Mouse (Mus musculus) layer of hippocampus, adult 2 months (tissue): ENCODE results near the gene 5730409E04Rik. TPM values are rescaled to one million over a fixed set of nuclear protein-coding genes. Genes with fewer than 3 reads are reported as not detected.

Experiments used
- DNase-seq, 2 experiments: peaks; one replicate each; pipeline ENCODE4 v3.0.0; 2022; ENCODE audit warnings: low spot score in 2 of 2
- H3K27ac ChIP-seq: fragments of 200-600 bp; 2 replicates; pipeline ENCODE4 v1.8.1; 2022
- H3K4me3 ChIP-seq: fragments of 200-600 bp; 2 replicates; pipeline ENCODE4 v1.8.1; 2022; ENCODE audit warnings: mild to moderate bottlenecking
- CTCF ChIP-seq: fragments of 200-600 bp; conservative IDR thresholded peaks from 2 replicates; pipeline ENCODE4 v1.8.1; 2022; ENCODE audit warnings: antibody characterized with exemption, mild to moderate bottlenecking, moderate library complexity
- total RNA-seq, 2 experiments: library from RNA; stranded (reverse); gene quantifications; 2 replicates each; pipeline ENCODE4 v1.2.3; 2021

Gene 5730409E04Rik
- total RNA-seq, 2 experiments from 2014 or later, result 64.3 to 72.3 TPM

DNA sequence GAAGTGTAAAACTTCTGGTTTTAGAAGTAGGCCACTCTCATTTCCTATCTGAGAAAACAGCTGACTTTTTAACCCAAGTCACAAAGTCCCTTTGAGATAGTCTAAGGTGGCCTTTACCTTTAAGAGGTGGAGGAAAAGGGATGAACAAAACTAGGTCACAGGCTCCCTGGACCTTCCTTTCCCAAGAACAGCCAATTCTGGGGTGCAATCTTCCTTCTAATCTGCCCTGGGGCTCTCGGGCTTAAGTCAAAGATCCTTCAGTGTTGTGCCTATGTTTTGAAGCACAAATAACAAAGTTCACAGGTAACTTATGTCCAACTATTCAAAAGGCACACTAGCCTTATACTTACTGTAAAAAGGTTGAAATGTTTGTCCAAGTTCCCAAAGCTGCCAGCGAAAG is 5.5 kb upstream of the 5730409E04Rik start:
- H3K4me3 ChIP-seq, result no peak overlapping the region
- no peak for TF ChIP-seq CTCF
- no peak for DNase-seq
- H3K27ac ChIP-seq, result no peak overlapping the region

DNA sequence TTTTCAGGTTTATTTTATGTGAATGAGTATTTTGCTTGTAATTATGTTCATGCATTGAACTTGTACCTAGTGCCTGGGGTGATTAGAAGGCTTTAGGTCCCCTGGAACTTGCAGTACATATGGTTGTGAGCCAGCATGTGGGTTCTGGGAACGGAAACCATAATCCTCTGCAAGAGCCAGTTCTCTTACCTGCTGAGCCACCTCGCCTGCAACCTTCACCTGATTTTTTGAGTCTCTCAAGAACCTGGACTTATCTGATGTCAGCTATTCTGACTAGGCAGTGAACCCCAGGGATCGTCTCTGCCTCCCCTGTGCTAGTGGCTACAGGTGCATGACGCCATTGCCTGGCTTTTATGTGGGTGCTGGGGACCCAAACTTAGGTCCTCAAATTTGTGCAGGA is 3.9 kb upstream of the 5730409E04Rik start:
- H3K4me3 ChIP-seq, result no peak overlapping the region
- no peak overlapping the region for H3K27ac ChIP-seq
- no peak for TF ChIP-seq CTCF
- no peak for DNase-seq

DNA sequence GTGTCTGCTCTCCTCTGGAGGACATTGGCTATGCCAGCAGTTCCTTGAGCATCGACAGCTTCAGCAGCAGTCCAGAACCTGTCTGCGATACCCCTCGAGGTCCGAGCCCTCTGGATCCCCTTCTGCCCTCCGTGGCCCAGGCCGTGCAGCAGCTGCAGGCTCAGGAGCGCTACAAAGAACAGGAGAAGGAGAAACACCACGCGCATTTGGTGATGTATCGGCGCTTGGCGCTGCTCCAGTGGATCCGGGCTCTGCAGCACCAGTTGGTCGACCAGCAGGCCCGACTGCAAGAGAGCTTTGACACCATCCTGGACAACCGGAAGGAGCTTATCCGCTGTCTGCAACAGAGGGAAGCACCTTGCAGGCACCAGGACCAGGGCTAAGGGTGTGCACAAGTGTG is 2.4 kb downstream of the 5730409E04Rik start:
- peak; percentile 16 to 34 for DNase-seq
- no peak overlapping the region; the same call in 1 of the 2 replicates for H3K4me3 ChIP-seq
- TF ChIP-seq CTCF, result no peak
- no peak overlapping the region; the same call in 1 of the 2 replicates for H3K27ac ChIP-seq

DNA sequence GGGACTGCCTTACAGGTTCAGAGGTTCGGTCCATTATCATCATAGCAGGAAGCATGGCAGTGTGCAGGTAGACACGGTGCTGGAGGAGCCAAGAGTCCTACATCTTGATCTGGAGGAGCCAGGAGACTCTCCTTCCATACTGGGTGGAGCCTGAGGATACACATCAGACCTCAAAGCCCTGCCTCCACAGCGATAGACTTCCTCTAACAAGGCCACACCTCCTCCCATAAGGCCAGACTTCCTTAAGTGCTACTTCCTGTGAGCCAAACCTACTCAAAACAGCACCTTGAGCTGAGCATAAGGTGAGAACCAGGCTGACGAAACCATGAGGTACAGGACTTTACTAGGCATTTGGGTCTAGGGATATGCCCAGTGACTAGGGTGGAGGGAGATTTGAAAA is 6.7 kb downstream of the 5730409E04Rik start:
- H3K27ac ChIP-seq, result no peak overlapping the region
- TF ChIP-seq CTCF, result no peak
- no peak for DNase-seq
- H3K4me3 ChIP-seq, result no peak overlapping the region

DNA sequence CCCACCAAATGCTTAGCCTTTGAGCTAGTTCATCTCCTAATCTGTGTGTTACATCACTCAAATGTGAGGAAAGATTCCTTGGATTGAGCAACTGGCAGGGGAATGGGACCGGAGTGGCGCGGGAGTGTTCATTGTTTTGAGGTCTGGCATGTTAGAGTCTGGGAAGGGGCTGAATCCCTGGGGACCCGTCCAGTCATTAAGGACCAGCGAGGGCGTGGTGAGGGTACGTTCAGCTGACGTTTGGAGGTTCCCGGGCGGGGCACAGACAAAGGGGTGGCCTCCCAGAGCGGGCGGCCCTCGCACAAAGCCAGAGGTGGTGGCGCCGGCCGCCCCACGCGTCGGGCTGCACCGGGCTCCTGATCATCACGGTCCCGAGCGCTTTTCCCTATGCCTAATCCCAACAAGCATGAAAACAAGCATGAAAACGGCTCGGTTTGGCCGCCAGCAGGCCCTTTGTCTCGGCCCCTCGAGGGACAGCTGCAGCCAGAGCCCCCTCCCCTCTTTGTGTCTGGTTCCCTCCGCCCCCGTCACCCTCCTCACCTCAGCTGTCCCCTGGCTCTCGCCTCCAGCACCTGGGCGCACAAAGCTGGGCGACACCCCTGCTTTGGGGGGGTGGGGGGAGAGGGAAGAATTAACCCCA is 10.2 kb downstream of the 5730409E04Rik start:
- Histone ChIP-seq H3K4me3 (peak overlapping the region; percentile 17), H3K27ac (no peak overlapping the region)
- TF ChIP-seq CTCF, result no peak
- DNase-seq, result no peak

DNA sequence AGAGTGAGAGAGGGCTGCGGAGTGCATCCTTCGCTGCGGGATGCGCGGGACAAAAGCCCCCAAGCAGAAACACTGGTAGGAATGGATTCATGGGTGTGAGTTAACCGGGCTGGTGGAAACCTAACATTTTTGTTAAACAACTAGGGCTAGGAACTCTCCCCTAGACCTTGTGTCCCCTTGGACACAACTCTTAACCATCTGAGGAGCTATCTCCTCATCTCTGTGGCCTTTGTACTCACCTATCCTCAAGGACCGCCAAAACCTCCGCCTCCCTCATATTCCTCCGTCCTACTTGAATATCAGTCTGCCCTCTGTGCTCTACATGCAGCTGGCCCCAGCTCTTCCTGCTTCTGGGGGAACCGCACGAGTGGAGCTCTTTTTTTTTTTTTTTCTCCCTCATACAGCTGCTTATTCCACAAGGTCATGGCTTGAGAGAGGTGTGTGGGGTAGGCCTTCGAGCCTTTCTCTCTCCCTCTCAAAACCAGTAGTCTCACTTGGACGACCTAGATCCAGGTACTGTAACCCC is 10.8 kb downstream of the 5730409E04Rik start:
- Histone ChIP-seq H3K27ac (no peak overlapping the region), H3K4me3 (no peak overlapping the region)
- TF ChIP-seq CTCF, result no peak
- no peak for DNase-seq

DNA sequence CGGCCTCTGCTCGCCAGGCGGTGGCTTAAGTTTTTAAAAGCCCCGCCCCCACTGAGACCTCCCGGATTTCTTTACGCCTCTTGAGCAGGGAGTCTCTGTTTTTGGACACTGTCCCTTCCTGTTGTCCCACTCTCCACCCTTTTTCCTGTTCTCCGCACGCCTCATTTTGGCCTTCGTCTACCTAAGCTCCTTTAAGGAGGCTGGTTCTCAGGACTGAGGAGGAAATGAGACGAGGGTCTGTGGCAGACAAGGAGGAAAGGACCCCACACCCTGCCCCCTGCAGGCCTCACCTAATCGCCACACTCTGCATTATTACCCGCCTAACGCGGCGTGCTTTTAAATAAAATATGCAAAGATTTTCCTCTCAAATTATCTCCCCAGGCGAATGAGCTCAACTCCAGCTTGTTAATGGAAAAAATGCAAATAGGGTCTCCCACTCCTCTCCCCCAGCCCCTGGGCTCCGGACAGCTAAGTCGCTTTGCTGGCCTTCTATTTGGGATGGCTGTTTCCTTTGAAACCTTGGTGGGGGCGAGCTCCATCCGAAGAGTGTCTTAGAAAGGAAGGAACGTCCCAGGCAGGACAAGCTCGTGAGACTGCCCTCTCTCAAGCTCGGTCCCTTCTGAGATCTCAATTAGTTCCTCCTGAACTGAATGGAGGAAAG is 17.5 kb downstream of the 5730409E04Rik start:
- Histone ChIP-seq H3K4me3 (no peak overlapping the region), H3K27ac (no peak overlapping the region)
- TF ChIP-seq CTCF, result peak; percentile 25
- DNase-seq, result no peak

DNA sequence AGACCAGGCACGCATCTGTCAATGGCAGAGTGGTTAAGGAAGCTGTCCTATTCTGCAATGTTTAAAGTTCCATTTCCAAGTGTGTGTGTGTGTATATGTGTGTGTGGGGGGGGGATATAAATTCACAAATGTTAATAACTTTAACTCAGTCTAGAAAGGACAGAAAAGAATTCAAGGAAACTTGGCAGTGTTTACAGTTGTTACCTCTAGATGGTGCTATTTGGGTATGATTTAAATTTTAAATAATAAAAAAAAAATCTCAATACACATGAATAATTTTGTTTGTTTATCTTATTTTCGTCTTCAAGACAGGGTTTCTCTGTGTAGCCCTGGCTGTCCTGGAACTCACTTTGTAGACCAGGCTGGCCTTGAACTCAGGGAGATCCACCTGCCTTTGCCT is 22.3 kb downstream of the 5730409E04Rik start:
- TF ChIP-seq CTCF, result peak; percentile 78
- H3K4me3 ChIP-seq, result no peak overlapping the region
- no peak for DNase-seq
- no peak overlapping the region for H3K27ac ChIP-seq

DNA sequence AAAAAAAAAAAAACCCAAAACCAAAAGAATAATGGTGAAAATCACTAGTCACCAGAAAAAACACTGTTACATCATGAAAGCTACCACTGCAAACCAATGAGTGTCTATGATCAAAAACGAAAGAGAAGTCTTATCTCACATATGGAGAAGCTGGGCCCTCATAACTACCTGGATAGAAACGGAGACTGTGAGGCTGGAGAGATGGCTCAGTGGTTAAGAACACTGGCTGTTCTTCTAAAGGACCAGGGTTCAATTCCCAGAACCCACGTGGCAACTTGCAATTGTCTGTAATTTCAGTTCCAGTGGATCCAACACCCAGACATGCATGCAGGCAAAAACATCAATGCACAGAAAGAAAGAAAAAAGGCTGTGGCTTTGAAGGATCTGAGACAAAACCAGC is 23.1 kb downstream of the 5730409E04Rik start:
- Histone ChIP-seq H3K27ac (no peak overlapping the region), H3K4me3 (no peak overlapping the region)
- DNase-seq, result no peak
- TF ChIP-seq CTCF, result no peak

DNA sequence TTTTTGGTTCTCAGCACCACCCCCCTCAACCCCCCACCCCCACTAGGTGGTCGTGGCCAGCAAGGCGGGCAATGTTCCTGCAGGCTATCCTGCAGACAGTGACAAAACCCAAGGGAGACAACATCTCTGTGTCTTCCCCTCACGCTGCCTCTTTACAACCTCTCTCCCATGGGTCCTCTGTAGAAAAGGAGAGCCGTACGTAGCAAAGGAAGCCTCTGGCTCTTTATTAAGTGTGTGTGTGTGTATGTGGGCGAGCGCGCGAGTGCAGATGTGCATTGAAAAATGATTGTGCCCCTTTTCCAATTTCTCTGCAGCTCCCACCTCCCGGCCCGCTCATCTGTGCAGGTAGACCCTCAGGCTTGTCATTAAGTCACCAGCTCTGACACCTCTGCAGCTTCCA is 26.7 kb downstream of the 5730409E04Rik start:
- Histone ChIP-seq H3K4me3 (no peak overlapping the region), H3K27ac (no peak overlapping the region)
- no peak for DNase-seq
- no peak for TF ChIP-seq CTCF

DNA sequence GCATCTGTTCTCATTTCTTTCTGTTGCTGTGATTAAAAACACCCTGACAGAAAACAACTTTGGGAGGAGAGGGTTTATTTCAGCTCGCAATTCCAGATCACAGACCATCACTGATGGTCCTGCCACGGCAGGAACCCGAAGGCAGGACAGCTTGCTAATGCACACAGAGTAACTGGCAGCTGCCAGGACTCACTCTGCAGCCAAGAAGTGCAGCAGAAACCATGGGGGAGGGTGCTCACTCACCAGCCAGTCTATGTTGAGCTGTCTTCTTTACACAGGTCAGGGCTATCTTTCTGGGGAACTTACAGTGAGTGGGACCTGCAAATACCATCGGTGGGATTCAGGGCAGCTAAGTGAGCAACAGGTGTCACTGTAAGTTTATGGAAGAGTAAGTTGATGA is 27.8 kb downstream of the 5730409E04Rik start:
- no peak overlapping the region for H3K4me3 ChIP-seq
- H3K27ac ChIP-seq, result no peak overlapping the region
- TF ChIP-seq CTCF, result no peak
- no peak for DNase-seq

DNA sequence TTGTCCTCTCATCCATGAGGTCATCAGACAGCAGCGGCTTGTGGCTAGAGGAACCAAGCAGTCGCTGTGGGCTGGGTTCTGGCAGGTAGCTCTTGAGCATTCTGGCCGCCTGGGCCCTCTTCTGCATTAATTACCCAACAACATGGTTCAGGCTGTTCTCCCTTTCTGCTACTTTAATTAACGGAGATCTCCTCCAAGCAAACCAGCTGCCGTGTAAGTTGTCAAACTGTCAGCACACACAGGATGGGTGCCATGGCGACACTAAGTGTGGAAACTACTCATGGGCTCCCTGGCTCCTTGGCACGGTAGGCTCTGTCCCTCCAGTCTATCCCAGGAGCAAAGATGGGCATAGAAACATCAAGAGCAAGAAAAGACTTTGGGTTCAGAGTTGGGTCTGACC is 29.7 kb downstream of the 5730409E04Rik start:
- no peak overlapping the region for H3K4me3 ChIP-seq
- DNase-seq, result peak in 1 of 2 experiments; percentile 34
- TF ChIP-seq CTCF, result no peak
- peak overlapping the region; percentile 39 for H3K27ac ChIP-seq

DNA sequence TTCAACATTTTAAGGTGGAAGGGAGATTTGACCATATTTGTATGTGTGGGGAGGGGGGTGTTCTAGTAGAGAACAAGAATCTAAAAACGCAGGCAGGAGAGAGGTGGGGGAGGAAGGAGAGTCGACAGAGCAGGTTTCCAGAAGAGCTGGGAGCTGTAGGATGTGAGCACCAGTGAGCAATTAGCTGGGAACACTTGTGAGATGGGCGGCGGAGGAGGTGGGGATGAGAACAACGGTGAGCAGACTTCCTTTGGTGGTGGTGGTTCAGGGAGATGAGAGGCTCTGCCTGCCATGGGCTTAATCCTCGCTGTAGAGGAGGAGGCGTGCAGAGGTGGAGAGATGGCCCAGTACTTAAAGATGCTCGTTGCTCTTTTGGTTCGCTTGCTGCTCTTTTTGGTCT is 32.3 kb downstream of the 5730409E04Rik start:
- Histone ChIP-seq H3K4me3 (no peak overlapping the region), H3K27ac (no peak overlapping the region)
- peak in 1 of 2 experiments; percentile 28 for DNase-seq
- TF ChIP-seq CTCF, result no peak

DNA sequence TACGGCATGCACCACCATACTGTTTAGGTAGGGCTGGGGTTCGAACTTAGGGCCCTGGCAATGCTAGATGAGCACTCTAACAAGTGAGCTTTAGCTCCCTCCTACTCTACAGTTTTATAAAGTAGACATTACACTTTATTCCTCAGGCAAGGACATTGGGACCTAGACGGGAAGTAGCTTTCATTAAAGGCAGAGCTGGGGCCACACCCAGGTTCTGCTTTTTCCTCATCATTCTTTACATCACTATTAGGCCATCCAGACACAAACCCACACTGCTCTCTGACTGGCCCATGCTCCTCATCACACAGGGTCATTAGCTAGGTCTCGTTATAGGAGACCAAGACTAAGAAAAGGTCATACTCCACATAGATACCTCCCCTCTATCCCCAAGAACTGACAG is 34.2 kb downstream of the 5730409E04Rik start:
- TF ChIP-seq CTCF, result no peak
- no peak for DNase-seq
- no peak overlapping the region for H3K27ac ChIP-seq
- no peak overlapping the region for H3K4me3 ChIP-seq
